Mouse (Mus musculus): ENCODE measurements around the gene Galnt18.

Galnt18 gene

DNA sequence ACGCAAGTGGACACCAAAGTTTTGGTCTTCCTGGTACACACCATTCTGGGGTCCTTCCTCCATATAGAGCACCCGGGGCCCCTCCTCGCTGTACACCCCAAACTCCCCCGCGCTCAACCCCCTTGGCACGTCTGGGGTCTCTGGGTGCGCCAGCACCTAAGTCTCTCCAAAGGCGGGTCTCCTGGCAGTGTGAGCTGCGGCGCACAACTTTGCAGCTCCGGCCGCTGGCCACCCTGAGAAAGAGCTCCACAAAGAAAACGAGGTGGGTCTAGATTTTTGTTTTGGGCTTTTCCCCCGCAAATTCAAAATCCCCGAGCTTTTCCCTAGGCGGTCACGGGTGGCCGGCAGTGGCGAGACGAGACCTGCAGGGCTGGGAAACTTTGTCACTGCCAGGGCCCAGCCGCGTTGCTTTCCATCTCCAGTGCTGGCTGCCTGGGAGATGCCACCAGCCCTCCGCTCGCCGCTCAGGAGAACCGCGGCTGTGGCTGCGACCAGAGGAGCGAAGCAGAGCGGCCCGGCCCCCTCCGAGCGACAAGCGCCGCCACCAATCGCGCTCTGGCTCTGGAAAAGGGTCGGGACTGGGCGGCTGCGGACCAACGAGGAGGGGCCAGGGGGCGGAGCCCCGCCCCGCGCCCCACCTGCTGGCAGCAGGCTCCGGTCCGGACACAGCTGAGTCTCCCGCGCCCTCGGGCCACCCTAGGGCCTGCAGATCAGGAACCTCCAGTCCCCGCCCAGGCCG, at the start of gene Galnt18:
Gene Galnt18, minus strand, starts transcription at position 474 of the 739 bp plus-strand sequence.
- peak; percentile 96 for DNase-seq (ENCODE audit: low spot score)

DNA sequence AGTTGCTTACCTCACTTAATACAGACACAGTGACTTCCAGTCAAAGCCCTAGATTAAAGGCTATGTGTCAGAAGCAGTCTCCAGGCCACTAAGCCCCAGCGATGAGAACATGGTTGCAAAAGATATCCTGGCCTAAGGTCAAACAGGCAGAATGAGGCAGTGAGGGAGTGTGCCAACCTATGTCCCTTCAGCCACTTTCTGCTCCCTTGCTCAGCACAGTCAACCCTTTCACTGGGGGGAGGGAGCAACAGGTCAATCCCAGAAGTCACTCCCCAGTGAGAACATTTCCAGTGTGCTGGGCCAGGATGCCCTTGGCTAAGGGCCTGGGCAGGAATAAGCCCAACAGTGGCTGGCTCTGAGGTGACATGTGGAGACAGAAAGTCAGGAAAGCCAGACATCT, 47.6 kb upstream of the Galnt18 start:
- no peak for DNase-seq (ENCODE audit: low spot score)

DNA sequence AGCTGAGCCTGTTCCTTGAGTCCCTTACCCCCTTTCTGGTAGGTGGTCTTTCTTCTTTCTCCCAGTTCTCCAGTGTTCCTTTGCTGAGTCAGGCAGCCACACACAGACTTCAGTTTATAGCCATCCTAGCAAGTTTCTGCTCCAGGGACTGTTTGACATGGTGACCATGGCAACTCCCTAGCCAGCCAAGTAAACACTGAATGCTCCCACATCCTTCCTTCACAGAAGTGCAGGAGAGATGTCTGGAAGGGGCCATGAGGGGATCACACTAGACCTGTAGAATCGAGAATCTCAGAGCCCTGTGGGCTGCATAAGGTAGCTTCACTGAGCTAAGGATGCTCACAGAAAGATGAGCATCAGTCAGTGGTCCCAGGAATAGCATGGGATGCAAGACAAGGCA, 33.3 kb upstream of the Galnt18 start:
- no peak for DNase-seq (ENCODE audit: low spot score)

DNA sequence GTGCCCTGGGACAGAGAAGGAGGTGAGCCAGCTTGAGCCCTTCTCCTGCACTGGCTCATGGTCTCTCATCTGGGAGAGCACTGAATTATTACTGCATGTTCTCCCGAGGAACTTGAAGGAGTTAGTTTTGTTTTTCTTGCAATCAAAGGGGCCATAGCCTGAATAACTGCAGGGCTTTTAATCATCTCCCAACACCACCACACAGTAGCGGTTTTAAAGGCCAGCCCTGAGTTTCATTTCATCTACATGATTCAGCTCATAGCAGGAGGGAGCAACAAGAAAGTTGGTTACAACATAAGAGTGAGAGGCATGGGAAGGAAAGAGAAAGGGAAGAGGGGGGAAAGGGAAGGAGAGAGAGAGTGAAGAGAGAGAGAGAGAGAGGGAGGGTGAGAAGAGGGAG, 31.3 kb upstream of the Galnt18 start:
- DNase-seq (ENCODE audit: low spot score): no peak

DNA sequence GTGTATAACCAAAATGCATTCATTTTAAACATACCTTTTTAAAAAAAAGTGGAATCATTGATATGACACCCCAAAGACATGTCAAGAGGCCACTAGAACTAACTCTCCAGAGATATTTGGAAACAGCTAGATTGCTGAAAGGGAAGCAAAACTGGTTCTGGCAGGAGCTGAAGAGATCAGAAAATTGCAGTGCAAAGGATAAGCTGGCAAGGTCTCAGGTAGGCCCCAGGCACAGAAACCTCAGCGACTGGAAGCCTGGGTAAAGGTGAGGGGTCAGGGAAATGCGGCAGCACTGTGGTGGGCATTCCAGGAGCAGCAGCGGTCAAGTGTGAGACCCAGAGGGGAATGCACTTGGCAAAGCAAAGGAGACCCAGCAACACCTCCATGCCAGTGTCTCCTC, 30.0 kb upstream of the Galnt18 start:
- no peak for DNase-seq (ENCODE audit: low spot score)

DNA sequence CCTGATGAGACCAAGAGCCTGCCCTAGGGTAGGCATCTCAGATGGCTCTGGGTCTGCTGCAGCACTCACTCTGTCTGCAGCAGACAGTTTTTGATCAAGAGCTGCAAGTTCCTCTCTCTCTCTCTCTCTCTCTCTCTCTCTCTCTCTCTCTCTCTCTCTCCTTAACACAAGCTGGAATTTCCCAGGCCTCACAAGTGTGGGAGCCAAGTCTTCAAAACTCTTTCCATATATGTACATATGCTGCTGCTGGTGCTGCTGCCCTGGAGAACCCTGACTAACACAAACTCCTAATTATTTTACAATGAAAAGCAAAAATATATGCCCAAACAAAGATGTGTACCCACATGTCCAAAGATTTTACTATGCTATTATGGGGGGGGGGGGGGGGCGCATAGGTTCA, 26.3 kb upstream of the Galnt18 start:
- no peak for DNase-seq (ENCODE audit: low spot score)

DNA sequence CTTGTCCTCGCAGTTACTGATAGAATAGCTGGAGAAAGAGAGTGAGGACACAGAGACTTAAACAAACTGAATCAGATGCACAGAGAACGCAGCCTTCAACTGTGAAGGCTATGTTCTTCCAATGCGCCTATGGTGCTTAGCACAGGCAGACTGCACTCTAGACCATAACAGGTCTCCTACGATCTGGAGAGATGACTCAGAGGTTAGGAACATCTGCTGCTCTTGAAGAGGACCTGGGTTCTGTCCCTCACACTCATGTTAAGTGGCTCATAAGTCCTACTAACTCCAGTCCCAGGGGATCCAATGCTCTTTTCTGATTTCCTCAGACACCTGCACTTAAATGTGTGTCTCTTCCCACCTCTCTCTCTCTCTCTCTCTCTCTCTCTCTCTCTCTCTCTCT, 24.9 kb upstream of the Galnt18 start:
- no peak for DNase-seq (ENCODE audit: low spot score)

DNA sequence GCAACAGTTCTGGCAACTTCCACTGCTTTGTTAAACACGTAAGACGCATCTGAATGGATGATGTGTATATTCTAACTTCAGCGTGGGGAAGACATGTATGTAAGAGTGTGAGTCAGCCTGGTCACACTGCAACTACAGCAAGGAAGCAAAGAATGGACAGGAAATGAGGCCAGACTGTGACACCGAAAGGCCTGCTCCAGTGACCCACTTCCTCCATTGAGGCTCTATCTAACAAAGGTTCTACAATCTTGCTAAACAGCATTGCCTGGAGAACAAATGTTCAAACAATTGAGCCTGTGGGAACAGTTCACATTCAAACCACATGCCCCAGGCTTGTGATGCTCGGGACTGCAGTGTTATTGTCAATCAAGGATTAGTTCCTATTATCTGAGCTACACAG, 21.0 kb upstream of the Galnt18 start:
- DNase-seq (ENCODE audit: low spot score): no peak

DNA sequence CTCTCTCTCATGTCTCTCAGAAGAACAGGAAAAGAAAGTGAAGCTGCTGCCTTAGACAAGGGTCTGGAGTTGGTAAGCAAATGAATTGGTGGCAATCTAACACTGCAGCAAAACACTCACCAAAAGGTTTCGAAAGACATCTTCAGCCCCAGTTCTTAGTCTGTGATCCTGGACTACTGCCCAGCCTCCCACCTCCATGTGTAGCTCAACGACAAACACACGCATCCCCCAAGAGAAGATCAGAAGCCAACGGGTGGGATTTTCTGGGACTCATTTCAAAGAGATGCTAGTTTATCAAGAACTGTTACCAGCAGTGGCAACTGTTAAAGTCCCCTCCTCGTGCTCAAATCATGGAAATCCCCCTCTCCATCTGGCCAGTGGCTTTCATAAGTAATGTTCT, 20.3 kb upstream of the Galnt18 start:
- DNase-seq (ENCODE audit: low spot score): no peak

DNA sequence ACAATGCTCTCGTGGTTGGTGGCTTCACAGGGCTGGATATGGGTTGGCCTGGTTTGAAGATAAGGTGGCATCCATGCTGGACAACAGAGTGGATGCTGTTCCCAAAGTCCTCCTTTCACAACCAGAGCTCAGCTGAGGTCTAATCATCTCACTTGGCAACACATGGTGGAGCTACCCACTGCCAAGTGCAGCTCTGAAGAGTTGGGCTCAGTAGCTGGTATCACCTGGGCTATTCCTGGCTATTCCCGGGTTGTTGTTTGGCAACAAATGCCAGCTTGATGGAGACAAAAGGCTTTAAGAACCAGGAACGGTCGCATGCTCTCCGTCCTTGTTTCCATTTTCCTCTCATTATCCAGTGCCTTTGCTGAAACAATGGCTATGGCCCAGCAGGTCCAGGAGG, 19.2 kb upstream of the Galnt18 start:
- DNase-seq (ENCODE audit: low spot score): no peak

DNA sequence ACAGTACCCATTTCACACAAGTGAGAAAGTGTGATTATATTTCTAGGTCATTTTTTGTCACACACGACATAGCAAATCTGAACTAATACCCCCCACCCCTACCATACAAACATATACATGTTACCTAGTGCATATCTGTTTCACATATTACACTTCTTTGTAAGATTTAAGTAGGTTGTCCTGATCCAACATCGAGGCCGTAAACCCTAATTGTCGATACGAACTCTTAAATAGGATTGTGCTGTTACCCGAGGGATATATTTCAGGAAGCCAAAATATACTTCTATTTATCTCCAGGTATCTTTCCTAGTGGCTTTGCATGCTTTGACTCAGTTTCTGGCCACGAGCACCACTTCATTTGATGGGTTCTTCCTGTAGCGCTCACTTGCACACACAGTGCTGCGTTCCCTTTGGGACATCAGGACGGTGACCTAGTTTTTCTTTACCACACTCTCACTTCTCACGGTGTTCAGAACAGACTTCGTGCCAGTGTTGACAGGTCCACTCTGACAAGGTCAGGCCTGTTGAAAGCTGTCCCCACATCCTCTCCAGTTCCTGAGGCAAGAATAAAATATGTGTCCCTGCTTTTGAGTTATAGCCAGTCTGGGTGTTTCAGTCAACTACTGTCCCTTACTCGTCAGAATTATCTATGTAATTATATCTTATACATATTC, 17.7 kb upstream of the Galnt18 start:
- DNase-seq (ENCODE audit: low spot score): no peak

DNA sequence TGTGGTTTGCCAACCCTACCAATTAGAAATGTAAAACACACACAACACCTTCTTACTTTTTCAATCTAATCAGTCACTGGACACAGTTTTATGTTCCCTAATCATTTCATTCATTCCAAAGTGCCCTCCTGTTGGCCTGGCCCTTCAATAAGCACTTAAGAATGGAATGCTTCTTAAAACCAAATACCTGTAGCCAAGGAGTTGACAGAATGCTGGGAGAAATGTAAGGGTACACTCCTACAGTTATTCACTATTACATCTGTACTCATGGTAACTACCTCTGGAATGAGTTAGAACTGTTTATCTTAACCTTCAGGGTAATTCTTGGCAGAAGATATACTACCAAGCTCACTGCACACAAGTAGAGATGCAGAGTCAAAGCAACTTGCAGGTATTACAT, 15.3 kb upstream of the Galnt18 start:
- DNase-seq (ENCODE audit: low spot score): no peak

DNA sequence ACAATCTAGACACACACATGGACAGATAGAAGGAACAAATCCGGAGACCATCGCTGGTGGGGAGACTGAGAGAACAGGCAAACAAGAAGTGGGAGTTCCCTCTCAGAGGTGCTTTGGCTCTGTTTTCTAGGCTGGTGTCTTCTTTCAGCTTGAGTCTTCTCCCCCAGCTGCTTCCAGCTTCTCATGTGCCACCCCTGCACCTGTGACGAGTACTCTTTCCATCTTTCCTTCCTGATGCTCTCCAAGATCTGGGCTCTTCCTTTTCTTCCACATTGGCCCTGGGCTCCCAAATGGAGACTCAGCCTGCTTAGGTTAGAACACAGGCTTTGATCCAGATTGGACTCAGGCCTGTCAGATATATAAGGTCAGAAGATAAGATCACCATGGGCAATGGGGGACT, 12.4 kb upstream of the Galnt18 start:
- DNase-seq (ENCODE audit: low spot score): no peak

DNA sequence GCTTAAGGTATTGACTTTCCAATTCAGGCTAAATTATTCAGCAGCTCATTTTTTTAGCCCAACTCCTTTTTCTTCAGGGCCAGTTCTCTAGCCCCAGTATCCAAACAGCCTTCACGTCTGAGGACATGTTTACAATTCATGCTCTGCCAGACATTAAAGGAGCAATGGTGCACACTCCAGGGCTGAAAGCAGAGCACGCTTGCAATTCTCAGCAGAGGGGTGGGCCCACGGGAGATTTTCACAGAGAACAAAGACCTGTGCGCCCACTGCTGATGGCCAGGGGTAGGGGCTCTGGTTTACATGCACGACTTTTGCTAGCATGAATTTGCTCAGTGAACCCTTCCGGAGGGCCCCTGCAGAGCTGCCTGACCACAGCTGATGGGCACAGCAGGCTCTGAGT, 11.6 kb upstream of the Galnt18 start:
- no peak for DNase-seq (ENCODE audit: low spot score)

DNA sequence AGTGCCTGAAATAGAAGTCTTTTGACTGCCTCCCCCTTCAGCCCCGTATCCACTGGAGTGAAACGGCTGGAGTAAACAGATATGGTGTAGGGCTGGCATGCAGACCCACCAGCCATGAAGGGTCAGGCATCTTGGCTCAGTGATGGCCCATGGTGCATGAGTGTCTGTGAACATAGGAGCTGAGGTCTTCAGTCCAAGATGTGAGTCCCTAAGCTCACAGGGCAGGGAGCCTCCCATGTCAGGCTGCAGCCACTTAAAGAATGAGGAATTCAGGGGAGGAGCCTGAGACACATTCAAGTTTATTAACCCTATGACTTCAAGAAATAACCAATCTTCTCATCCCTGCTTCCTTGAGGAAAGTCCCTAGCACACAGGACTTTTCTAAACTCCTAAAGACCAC, 8.1 kb upstream of the Galnt18 start:
- no peak for DNase-seq (ENCODE audit: low spot score)

DNA sequence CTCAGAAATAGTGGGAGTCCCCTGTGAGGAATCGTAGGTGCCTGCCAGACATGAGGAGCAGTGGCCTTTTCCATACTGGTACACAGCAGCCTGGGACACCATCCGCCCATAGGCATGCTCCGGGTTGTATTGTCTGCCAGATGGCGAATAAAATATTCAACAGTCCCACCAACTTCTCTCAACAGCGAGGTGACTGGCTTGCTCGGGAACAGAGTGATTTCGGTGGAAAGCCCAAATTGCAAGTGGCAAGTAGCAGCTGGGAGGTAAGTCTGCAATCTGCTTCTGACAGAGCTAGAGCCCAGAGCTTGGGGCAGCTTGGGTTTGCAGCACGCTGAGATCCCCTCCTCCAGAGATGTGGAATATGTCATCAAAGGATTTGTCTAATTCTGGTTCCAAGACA, 5.7 kb upstream of the Galnt18 start:
- no peak for DNase-seq (ENCODE audit: low spot score)

DNA sequence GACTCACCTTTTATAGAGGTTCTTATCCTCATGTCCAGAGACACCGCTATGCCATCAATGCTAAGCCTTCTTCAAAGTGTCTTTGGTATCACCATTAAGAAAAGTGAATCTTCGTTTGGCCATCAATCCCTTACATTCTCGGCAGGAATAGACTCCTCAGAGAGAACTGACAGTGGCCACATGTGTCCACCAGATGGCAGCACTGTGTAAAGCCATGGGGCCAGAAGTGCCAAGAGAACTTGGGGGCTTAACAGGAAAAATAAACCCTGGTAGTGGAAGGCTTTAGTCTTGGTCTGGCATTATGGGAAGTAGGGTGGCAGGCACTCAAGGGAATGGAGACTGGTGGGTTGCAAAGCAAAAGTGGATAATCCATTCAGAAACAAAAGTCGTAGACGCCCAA, 2.3 kb upstream of the Galnt18 start:
- DNase-seq (ENCODE audit: low spot score): peak; percentile 88

DNA sequence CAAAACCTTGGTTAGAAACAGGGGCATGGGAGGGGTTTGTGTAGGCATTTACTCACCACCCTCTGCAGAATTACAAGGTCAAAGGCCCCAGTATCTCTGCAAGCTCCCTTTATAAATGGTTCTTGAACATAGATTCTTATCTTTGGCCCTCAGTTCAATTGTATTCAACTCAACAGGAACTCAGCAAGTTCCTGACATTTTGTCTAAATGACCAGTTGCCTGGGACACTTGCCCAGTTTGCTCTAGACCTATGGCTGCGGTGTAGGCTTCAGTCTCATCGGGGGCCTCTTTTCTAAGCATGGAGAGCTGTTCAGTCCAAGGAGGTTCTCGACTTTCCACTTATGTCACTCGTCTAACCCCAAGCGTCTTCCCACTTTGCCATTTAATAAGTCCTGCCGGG, 1.5 kb upstream of the Galnt18 start:
- no peak for DNase-seq (ENCODE audit: low spot score)

DNA sequence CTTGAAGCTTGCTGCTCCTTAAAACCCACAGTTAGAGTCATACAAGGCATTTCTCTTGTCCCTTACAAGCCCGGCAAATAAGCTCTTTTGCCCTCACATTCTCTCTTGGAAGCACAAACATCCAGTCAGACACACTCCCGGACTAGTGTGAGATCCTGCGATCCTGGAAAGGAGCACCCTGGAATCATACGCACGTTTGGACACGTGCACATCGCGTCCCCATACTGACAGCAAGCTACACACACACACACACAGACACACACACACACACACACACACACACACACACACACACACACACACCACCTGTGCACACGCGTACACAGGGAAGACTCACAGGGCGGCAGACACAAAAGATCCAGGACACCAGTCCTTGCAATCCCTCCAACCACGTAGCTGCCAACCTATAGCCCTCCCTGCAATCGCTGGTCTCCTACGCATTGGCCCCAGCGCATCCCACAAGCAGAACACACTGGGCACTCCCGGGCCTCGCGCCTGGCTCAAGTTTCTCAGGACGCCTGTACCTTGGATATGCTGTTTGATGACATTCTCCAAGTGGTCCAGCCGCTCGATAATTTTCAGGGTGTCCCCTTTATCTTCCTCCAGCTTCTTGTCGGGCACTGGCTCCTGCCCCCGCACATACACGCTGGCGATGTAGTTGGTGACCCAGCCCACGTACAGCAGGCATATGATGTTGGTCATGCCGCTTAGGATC, 831 bp downstream of the Galnt18 start:
- peak; percentile 43 for DNase-seq (ENCODE audit: low spot score)

DNA sequence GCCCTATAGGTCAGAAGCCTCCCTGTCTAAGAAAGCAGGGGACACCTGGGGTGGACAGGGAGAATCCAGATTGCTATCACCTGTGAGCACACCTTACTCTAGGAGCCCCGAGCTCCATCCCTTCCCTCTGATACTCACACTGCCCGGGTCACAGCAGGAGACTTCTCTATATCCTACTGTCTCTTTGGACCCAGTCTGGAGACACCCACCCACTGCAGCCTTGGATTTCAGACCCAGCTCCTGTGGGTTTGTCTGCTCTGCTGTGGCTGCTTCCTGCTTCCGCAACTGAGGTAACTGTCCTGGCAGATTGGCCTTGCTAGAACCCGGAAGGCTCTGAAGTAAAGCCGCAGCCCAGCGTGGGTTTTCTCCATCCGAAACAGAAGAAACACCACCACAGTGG, 1.6 kb downstream of the Galnt18 start:
- no peak for DNase-seq (ENCODE audit: low spot score)

DNA sequence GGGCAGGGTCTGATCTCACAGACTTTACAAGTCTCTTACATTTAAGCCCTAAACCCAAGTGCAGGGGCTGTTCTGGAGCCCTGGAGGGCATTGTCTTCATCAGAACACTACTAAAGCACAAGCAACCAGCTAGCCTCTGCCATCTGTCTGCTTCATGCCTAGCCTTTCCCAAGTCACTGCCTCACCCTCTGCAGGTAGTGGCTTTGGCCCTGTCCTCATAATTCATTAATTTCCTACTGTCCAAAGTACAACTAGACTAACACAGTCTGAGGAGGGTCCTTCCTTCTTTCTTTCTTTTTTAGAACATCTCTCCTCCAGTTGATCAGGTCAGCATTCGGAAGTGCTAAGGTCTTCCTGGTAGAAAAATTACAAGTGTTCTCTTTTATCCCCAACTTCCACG, 2.6 kb downstream of the Galnt18 start:
- no peak for DNase-seq (ENCODE audit: low spot score)

DNA sequence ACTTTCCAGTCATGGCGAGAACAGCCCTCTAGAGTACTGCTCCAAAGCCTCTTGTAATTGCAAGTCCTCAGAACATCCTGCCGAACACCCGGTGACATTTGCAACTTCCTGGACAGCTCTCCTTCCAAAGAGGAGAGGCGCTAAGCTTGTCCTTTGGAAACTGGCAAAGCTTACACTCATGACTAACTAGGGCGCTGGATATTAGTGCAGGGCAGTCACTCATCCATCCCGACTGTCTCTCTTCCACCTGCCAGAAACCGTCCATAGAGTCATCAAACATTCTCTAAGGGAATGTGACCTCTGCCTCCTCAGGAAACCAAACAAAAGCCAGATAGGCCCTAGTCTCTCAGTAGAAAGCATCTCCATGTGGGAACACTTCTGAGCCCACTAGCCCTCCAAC, 3.6 kb downstream of the Galnt18 start:
- DNase-seq (ENCODE audit: low spot score): no peak

DNA sequence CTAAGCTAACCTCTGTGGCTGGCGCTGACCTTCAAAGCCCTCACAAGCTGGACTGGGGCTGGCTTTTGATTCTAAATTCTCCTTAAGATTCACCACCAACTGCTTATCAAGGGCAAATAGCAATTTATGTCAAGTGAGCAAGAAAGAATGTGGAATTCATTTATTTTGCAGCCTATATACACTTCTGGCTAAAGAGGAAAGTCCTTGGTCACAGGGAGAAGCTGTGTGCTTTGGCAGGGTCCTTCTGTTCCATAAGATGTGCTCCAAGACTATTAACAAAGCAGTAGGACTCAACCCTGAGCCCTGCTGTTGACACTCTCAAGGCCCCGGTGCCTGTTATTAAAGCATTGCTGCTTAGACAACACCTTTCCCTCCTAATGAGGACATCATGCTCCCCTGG, 7.4 kb downstream of the Galnt18 start:
- DNase-seq (ENCODE audit: low spot score): no peak

All from retina, embryonic 14.5 days (tissue).